Mouse (Mus musculus) left cerebral cortex, adult 2 months (tissue): Measurements from ENCODE around the gene Pex5. TPM values are rescaled to one million over a fixed set of nuclear protein-coding genes. Genes with fewer than 3 reads are reported as not detected.
A peak's percentile ranks its signal among the peaks of the same experiment; 100 is the strongest.

Source experiments
- DNase-seq, 2 experiments: peaks; one replicate each; pipeline ENCODE4 v3.0.0; 2021 to 2022; ENCODE audit warnings: low spot score in 2 of 2, mixed read lengths in 1 of 2; ENCODE audit errors: extremely low spot score in 1 of 2
- H3K27ac ChIP-seq: fragments of 200-600 bp; 2 replicates; pipeline ENCODE4 v1.8.1; 2022
- H3K4me3 ChIP-seq: fragments of 200-600 bp; 2 replicates; pipeline ENCODE4 v1.8.1; 2022
- CTCF ChIP-seq: fragments of 200-600 bp; IDR thresholded peaks from 2 replicates; pipeline ENCODE4 v1.8.1; 2022; ENCODE audit warnings: antibody characterized with exemption, mild to moderate bottlenecking, moderate library complexity
- intact Hi-C: fragments of 180-260 bp; cut with DNase I; formaldehyde crosslinking; loops from one replicate; pipeline ENCODE4 v1.15.1; 2025
- long read RNA-seq, 2 experiments: library from polyadenylated mRNA; stranded (forward); transcript quantifications; one replicate each; pipeline ENCODE4 v2.0.0; 2021; ENCODE audit warnings: borderline mapping rate in 2 of 2
- total RNA-seq, 2 experiments: library from RNA; stranded (reverse); gene quantifications; 2 replicates each; pipeline ENCODE4 v1.2.3; 2021

Pex5 gene
- total RNA-seq: 10 to 100 TPM; 65.7 to 65.9 TPM
- long read RNA-seq, experiment 1, transcript Pex5-202 (15 exons, 3,073 nt): major isoform, 57 of 105 reads
- long read RNA-seq, experiment 1, transcript Pex5-201 (16 exons, 3,139 nt): minor isoform, 33 of 105 reads
- long read RNA-seq, experiment 1, partial matches to known transcripts: 3 of 105 reads
- long read RNA-seq, experiment 1, other reads (novel, unspliced or antisense): 6 of 105 reads
- long read RNA-seq, experiment 2, transcript Pex5-202 (15 exons, 3,073 nt): major isoform, 36 of 84 reads
- long read RNA-seq, experiment 2, transcript Pex5-201 (16 exons, 3,139 nt): minor isoform, 24 of 84 reads
- long read RNA-seq, experiment 2, partial matches to known transcripts: 6 of 84 reads
- long read RNA-seq, experiment 2, other reads (novel, unspliced or antisense): 15 of 84 reads

DNA sequence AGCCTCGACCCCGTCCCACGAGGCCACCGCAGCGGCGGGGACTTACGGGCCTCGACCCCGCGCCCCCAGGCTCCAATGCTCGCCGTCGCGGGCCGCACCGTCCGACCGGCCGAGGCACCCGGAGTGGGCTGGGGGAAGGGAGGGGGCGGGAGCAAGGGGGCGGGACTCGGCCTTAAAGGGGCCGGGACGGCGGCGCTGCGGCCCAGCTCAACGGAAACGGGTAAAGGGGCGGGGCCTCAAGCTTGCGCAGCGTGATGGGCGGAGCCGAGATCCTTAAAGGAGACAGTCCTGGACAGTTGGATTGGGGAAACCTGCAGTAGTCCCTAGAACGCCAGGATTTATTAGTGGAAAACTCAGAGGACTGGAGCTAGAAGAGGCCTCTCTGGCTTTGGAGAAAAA is at the start of gene Pex5:
TSS of gene Pex5 (minus strand) at position 141 of the 399 bp plus-strand sequence.
- intact Hi-C loops: loop anchor here (2.0 kb wide), 1 partner anchor 50 kb away; the partner anchor contains the start of gene Clstn3
- TF ChIP-seq CTCF: no peak
- DNase-seq: peak; percentile 94 to 95
- peak within 1 kb of the TSS; percentile 94 for H3K27ac ChIP-seq
- peak within 1 kb of the TSS; percentile 82 for H3K4me3 ChIP-seq

DNA sequence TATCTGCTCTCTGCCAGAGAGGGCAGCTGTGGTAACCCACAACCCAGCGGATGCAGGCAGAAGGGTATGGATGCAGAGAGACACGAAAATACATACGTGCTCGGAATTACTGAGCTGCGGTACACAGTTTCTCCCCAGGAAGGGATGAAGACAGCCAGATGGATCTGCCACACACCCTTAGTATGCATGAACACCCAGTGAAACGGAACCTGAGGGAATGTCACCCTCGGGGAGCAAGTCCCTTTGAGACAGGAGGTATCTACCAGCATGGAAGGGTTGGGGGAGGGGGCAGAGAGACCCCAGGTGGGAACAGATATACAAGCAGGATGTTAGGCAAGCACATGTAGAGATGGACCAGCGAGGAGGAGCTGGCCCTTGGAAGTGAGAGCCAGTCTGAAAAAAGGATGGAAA is 49.0 kb upstream of the Pex5 start:
- TF ChIP-seq CTCF: no peak
- peak in 1 of 2 experiments; percentile 32 for DNase-seq

DNA sequence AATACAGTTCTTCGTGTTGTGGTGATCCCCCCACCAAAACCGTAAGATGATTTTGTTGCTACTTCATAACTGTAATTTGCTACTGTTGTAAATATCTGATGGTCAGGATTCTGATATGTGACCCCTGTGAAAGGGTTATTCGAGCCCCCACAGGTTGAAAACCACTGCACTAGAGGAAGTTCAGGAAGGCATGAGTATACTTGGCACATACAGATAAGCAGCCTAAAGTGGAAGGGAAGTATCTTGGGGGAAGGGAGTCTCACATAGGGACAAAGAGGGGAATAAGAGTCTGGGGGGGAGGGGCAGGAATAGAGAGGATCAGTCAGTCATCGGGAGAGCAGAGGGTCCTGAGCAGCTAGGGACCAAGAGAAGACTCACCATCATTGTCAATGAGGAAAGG is 44.5 kb upstream of the Pex5 start:
- no peak overlapping the region for H3K27ac ChIP-seq
- intact Hi-C loops: no loop called here
- TF ChIP-seq CTCF: no peak
- no peak overlapping the region for H3K4me3 ChIP-seq
- DNase-seq: no peak

More for the DNA sequence above, 49.0 kb upstream of the Pex5 start:
- peak overlapping the region; percentile 74 for H3K4me3 ChIP-seq
- intact Hi-C loops: loop anchor here (2.0 kb wide), 1 partner anchor 49 kb away; the partner anchor contains the start of gene Pex5
- peak overlapping the region; percentile 90 for H3K27ac ChIP-seq

DNA sequence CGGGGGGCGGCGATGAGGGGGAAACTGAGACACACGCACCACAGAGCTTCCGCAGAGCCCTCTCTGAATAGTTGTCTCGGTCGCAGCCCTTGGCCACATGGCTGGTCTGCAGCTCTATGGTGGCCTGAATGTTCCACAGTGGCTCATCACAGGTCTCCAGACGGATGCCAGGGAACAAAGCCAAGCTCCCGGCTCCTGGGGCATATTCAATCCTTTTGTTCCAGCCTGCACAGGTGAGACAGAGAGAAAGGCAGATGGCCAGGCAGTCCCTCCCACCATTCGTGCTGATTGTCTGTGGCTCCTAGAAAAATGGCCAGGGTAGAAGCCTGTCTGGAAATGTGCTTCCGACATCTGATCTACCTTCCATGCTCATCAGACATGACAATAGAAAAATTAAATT is 43.6 kb upstream of the Pex5 start:
- intact Hi-C loops: no loop called here

GRCm38 (mm10) chr6:124457827-124458226 is 43.0 kb upstream of the Pex5 start:
- no peak for DNase-seq
- no peak for TF ChIP-seq CTCF
- no peak overlapping the region for H3K4me3 ChIP-seq
- H3K27ac ChIP-seq: no peak overlapping the region
- intact Hi-C loops: no loop called here

More for the DNA sequence above, 43.6 kb upstream of the Pex5 start:
- Histone ChIP-seq H3K27ac (no peak overlapping the region), H3K4me3 (no peak overlapping the region)
- DNase-seq: no peak
- no peak for TF ChIP-seq CTCF

DNA sequence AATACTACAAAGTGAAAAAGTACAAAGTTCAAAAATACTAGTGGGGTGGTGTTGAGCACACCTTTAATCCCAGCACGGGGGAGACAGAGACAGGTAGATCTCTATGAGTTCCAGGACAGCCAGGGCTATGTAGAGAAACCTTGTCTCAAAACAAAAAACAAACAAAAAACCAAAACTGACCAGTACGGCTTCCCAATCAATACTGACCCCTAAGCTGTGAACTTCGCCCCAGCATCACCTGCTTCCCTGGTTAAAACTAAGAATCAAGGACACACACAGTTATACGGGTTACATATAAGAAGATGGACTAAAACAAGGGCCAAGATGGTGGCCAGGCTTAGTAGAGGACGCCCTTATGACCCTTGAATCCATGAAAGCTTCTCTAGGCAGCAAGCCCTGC is 41.4 kb upstream of the Pex5 start:
- H3K4me3 ChIP-seq: no peak overlapping the region
- intact Hi-C loops: no loop called here
- TF ChIP-seq CTCF: no peak
- no peak overlapping the region for H3K27ac ChIP-seq
- DNase-seq: no peak

GRCm38 (mm10) chr6:124453756-124454155 is 38.9 kb upstream of the Pex5 start:
- H3K4me3 ChIP-seq: no peak overlapping the region
- intact Hi-C loops: no loop called here
- H3K27ac ChIP-seq: no peak overlapping the region
- DNase-seq: no peak
- no peak for TF ChIP-seq CTCF

DNA sequence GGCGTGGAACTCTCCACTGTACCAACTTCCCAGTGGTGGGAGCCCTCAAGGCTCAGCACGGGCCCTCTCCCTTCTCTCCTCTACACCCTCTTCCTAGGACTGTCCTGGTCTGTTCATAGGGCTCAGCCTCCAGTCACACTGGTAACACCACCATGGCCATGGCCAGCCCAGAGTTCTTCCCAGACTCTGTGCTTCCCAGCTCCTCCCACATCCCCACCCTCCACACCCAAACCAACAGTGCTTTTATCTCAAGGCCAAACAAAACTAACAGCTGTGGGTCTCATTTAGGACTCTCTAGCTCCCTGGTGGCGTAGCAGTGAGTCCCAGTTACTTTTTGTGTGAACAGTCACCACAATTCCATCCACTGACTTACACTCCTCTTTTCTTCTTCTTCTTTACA is 37.1 kb upstream of the Pex5 start:
- Histone ChIP-seq H3K4me3 (no peak overlapping the region), H3K27ac (no peak overlapping the region)
- TF ChIP-seq CTCF: no peak
- intact Hi-C loops: no loop called here
- DNase-seq: no peak

- DNase-seq: no peak
- intact Hi-C loops: no loop called here
- TF ChIP-seq CTCF: no peak
- Histone ChIP-seq H3K4me3 (no peak overlapping the region), H3K27ac (no peak overlapping the region)
Measured at GRCm38 (mm10) chr6:124449668-124450383, 35.0 kb upstream of the Pex5 start.

- Histone ChIP-seq H3K27ac (no peak overlapping the region), H3K4me3 (no peak overlapping the region)
- intact Hi-C loops: no loop called here
- DNase-seq: no peak
- TF ChIP-seq CTCF: no peak
Measured at GRCm38 (mm10) chr6:124448959-124449667, 34.2 kb upstream of the Pex5 start.

DNA sequence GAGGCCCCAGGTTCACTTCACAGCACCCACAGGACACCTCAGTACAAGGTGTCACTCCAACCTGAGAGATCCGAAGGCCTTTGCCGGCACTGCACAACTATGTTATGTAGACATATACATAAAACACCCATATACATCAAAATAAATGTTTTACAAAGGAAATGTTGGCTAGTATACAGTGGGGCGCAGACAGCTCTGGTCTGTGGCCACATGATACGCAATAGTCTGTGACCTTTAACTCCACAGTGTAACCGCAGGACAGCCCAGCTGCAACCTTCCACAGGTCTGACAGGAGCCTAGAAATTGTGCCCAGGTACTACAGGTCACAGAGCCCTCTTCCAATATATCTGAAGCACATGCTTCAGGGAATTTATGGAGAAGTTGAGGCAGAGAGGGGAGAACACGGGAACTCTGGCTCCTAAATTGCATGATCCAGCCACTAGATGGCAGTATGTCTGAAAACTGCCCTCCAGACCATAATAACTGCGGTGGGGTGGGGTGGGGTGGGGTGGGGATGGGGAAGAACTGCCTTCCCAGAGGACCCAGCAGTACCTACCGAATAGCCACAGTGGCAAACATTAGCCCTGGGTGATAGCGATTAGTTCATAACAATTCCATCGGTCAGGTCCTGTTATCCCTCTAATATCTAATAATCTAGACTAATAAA is 33.5 kb upstream of the Pex5 start:
- H3K27ac ChIP-seq: no peak overlapping the region
- intact Hi-C loops: no loop called here
- no peak for DNase-seq
- H3K4me3 ChIP-seq: no peak overlapping the region
- peak; percentile 63 for TF ChIP-seq CTCF
